Mouse (Mus musculus) olfactory bulb, adult 2 months (tissue): Measurements from ENCODE around the gene Rptn. TPM values are rescaled to one million over a fixed set of nuclear protein-coding genes. Genes with fewer than 3 reads are reported as not detected.

Source experiments
- H3K27ac ChIP-seq: fragments of 200-500 bp; 2 replicates; pipeline ENCODE4 v1.5.1; 2012; ENCODE audit warnings: low read depth, low read length; ENCODE audit not compliant: insufficient read depth
- H3K4me1 ChIP-seq: fragments of 200-500 bp; 2 replicates; pipeline ENCODE4 v1.6.1; 2012; ENCODE audit warnings: low read length; ENCODE audit not compliant: control insufficient read depth, insufficient read depth
- H3K4me3 ChIP-seq: fragments of 200-500 bp; 2 replicates; pipeline ENCODE4 v1.5.1; 2012; ENCODE audit warnings: mild to moderate bottlenecking, low read depth, low read length, moderate library complexity; ENCODE audit not compliant: insufficient read depth
- CTCF ChIP-seq: fragments of 200-500 bp; IDR thresholded peaks from 2 replicates; pipeline ENCODE4 v1.5.1; 2012; ENCODE audit warnings: low read depth, mild to moderate bottlenecking, low read length, moderate library complexity; ENCODE audit not compliant: insufficient read depth
- POLR2A ChIP-seq: fragments of 200-500 bp; IDR thresholded peaks from 2 replicates; pipeline ENCODE4 v1.6.1; 2012; ENCODE audit warnings: mild to moderate bottlenecking, low read depth, low read length, moderate library complexity; ENCODE audit not compliant: insufficient read depth
- WGBS: fragments of 180-500 bp; shearing (Covaris S2); methylation state at CpG from one replicate; pipeline ENCODE4 v1.1.7; 2018; 5-methylcytosine and 5-hydroxymethylcytosine counted together
- polyA plus RNA-seq: library from polyadenylated mRNA; stranded (reverse); fragments of >200 nt; gene quantifications from 2 replicates; pipeline ENCODE4 v1.2.4, GENCODE M21; 2012; ENCODE audit warnings: low replicate concordance; ENCODE audit not compliant: missing spikeins, insufficient read depth, insufficient read length

Gene Rptn
- polyA plus RNA-seq, 1 experiment, result not detected

DNA sequence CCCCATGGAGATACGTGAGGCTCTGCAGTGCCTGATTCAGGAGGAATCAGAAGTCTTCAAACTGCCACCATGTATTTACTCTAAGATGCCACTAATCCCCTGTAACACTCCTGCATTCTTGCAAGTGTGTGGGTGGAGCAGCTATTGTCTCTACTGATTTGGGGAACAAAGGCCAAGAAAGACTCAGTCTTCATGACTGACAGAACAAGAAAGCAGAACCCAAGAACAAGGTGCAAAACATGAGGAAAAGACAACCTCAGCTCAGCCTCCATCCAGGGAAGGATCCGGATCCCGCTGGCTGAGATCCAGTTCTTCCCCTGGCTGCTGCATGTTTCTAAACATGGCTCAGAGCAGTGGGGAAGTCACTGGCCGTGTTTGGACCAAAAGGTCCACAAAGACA lies 15.4 kb upstream of the Rptn start:
- Histone ChIP-seq H3K4me1 (peaks cover 5% of the 10 kb centered on the region), H3K27ac (no peak overlapping the region), H3K4me3 (no peak overlapping the region)
- TF ChIP-seq POLR2A (no peak), CTCF (no peak)
- WGBS, result 56% methylated on average over 4 of the region's 4 CpGs

DNA sequence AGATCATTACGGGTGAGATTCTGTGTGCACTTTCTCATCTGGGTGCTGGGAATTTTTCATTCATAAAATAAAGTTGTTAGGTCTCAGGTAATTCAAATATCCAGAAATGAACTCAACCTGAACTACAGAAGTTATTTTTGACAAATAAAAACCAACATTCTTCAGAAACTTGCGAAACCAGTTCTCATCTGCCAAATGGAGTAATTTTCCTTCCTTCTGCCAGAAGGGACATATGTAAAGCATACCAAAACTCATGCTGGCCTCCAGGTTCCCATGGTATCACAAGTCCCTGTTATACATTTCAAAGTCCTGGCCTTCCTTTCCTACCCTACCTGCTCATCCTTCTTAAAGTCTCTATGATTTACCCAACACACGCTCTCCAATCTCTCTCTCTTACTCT lies 10.4 kb downstream of the Rptn start:
- Histone ChIP-seq H3K4me1 (no peaks in the 10 kb centered on the region; the same call in 1 of the 2 replicates), H3K4me3 (no peak overlapping the region), H3K27ac (no peak overlapping the region)
- WGBS, result 93% methylated on average over 3 of the region's 3 CpGs
- no peak for TF ChIP-seq CTCF
- TF ChIP-seq POLR2A, result no peak

DNA sequence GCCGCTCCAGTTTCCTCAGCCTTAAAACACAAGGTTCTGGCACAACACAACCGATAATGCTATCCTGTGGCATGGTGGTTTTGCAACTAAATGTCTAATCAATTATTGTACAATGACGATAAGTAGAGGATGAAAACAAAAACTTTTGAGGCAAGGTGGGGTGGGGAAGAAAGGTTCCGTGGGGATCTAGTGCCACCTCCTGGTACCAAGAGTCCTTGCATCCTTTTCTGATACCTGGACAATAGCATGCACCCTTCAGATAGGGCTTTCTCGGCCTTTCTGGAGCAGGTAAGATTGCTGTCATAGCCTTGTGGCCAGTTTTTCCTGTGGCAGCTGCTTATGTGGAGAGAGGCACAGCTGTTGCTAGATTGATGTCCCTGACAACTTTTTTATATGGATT lies 13.5 kb downstream of the Rptn start:
- WGBS, result 27% methylated on average over 5 of the region's 5 CpGs
- TF ChIP-seq POLR2A (no peak), CTCF (no peak)
- Histone ChIP-seq H3K4me1 (no peaks in the 10 kb centered on the region), H3K27ac (no peak overlapping the region), H3K4me3 (no peak overlapping the region)

DNA sequence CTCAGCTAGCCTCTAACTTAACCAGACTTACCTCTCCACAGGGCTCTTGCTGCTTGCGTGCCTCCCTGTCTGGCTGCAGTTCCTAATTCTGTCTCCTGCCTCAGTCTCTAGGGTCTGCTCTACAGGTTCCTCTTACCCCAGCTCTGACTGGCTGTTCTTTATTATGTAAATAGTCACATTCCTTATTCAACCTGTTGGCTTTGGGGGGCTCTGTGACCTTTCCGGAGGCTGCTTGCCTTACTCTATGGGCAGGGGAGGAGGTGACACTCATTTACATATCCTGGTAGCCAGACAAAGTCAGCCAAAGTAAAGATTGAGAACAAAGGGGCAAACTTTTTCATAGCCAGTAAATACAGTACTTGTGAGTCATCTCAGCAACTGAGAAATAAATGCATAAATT lies 18.4 kb downstream of the Rptn start:
- H3K4me1 ChIP-seq, result no peaks in the 10 kb centered on the region
- H3K27ac ChIP-seq, result no peak overlapping the region
- 26% methylated on average over 2 of the region's 2 CpGs for WGBS
- no peak for TF ChIP-seq CTCF
- TF ChIP-seq POLR2A, result no peak
- H3K4me3 ChIP-seq, result no peak overlapping the region

DNA sequence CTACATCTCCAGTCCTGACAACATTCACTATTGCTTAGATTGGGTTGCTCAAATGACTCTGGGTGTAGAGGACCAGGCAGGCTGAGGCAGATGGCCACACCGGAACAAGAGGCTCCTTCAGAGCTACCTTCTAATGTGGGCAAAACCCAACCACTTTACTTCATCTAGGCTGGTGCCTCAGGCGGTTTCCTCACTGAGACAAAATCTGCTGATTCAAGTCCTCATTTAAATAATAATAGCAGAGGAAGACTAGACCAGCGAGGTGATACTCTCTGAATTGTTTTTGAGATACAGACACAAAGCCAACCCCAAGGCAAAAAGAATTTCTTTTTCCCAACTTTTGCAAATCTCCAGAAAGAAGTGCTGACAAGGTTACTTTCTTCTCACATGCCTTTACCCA lies 38.2 kb downstream of the Rptn start:
- H3K4me3 ChIP-seq, result no peak overlapping the region
- no peak for TF ChIP-seq CTCF
- TF ChIP-seq POLR2A, result no peak
- 76% methylated on average over 3 of the region's 3 CpGs for WGBS

DNA sequence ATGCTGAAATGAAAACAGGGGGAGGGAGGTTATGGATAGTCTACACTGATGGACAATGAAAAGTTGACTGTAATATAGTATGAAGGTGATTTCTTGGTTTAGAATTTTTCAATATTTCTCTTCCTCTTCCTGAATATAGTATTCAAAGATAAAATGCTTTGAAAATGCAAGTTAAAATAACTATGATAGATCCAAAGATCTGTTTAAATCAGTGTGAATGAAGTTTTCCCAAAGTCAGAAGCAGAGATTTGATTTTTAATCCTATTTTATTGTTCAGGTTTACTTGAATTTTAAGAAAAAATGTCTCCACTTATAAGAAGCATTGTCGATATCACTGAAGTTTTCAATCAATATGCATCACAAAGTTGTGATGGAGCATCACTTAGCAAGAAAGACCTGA lies 48.5 kb downstream of the Rptn start, which contains the start of gene Tchh:
Gene Tchh (plus strand): TSS at position 301 of the 400 bp plus-strand sequence.
- 96% methylated on average over 1 of the region's 1 CpGs for WGBS
- H3K27ac ChIP-seq, result no peak within 1 kb of the TSS
- no peak within 1 kb of the TSS for H3K4me3 ChIP-seq
- H3K4me1 ChIP-seq, result peaks cover 24% of the 10 kb centered on the region
- no peak for TF ChIP-seq CTCF
- TF ChIP-seq POLR2A, result no peak

More for the DNA sequence above, 38.2 kb downstream of the Rptn start:
- Histone ChIP-seq H3K27ac (no peak overlapping the region), H3K4me1 (no peaks in the 10 kb centered on the region)

DNA sequence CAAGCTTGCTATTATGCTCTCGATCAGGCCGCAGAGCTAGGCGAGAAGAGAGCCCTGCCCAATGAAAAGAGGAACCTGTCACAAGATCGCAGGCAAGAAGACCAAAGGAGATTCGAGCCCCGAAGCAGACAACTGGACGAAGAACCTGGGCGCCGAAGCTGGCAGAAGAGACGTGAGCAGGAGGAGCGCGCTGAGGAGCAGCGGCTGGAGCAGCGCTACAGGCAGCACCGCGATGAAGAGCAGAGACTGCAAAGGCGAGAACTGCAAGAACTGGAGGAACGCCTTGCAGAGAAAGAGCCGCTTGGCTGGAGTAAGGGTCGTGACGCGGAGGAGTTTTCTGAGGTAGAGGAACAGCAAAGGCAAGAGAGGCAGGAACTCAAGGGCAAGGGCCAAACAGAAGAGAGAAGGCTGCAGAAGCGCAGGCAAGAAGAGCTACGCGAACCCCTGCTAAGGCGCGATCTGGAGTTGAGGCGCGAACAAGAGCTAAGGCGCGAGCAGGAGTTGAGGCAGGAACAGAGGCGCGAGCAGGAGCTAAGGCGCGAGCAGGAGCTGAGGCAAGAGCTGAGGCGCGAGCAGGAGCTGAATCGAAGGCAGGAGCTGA lies 50.1 kb downstream of the Rptn start:
- WGBS, result under 1% methylated on average over 38 of the region's 38 CpGs
- TF ChIP-seq POLR2A, result no peak
- TF ChIP-seq CTCF, result no peak
- H3K4me3 ChIP-seq, result peak overlapping the region; percentile 54

DNA sequence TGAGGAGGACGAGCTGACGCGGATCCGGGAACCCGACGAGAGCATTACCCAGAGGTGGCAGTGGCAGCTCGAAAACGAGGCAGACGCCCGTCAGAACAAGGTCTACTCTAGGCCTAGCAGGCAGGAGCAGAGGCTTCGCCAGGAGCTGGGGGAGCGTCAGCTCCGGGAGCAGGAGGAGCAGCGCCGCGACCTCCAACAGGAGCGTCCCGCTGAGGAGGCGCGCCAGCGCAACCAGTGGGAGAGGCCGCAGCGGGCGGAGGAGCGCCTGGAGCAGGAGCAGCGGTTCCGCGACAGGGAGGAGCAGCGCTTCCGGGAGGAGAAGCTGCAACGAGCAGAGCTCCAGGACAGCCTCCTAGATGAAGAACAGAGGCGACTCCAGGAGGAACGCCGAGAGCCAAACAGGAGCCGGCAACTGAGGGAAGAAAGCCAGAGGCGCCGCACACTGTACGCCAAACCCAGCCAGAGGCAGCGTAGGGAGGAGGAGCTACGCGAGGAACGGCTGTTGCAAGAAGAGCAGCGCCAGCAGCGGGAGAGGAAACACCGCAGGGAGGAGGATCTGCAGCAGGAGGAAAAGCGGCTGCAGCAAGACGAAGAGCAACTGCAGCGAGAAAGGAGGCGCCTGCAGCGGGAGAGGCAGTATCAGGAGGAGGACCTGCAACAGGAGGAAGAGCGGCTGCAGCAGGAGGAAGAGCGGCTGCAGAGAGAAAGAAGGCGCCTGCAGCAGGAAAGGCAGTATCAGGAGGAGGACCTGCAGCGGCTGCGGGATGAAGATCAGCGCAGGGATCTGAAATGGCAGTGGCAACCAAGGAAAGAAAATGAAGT lies 51.1 kb downstream of the Rptn start:
- H3K4me3 ChIP-seq, result peak overlapping the region; percentile 54
- H3K4me1 ChIP-seq, result peaks cover 29% of the 10 kb centered on the region
- H3K27ac ChIP-seq, result peak overlapping the region; percentile 72
- WGBS, result under 1% methylated on average over 56 of the region's 56 CpGs
- TF ChIP-seq CTCF, result no peak
- TF ChIP-seq POLR2A, result peak; percentile 43

More for the DNA sequence above, 50.1 kb downstream of the Rptn start:
- peaks cover 29% of the 10 kb centered on the region for H3K4me1 ChIP-seq
- H3K27ac ChIP-seq, result peak overlapping the region; percentile 72

DNA sequence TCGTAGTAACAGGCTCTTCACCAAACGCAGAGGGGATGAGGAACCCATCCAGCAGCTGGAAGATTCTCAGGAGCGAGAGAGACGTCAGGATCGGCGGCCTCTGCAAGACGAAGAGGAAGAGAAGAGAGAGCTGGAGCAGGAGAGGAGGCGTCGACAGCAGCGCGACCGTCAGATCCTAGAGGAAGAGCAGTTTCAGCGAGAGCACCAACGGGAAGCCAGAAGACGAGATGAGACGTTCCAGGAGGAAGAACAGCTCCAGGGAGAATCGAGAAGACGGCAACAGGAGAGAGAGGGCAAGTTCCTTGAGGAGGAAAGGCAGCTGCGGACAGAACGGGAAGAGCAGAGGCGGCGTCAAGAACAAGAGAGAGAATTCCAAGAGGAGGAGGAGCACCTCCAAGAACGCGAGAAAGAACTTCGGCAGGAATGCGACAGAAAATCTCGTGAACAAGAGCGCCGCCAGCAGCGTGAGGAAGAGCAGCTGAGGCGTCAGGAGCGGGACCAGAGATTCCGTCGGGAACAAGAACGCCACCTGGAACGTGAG lies 51.7 kb downstream of the Rptn start:
- peak overlapping the region; percentile 54 for H3K4me3 ChIP-seq
- TF ChIP-seq CTCF (no peak), POLR2A (no peak)
- peak overlapping the region; percentile 72; the same call in 1 of the 2 replicates for H3K27ac ChIP-seq
- WGBS, result under 1% methylated on average over 36 of the region's 36 CpGs
- peaks cover 29% of the 10 kb centered on the region for H3K4me1 ChIP-seq
